Mouse (Mus musculus): ENCODE results near the gene Mthfd1l. TPM values are rescaled to one million over a fixed set of nuclear protein-coding genes. Genes with fewer than 3 reads are reported as not detected.

Mthfd1l gene
- polyA plus RNA-seq, 2 experiments from 2014 or later: 13.4 to 21.5 TPM

DNA sequence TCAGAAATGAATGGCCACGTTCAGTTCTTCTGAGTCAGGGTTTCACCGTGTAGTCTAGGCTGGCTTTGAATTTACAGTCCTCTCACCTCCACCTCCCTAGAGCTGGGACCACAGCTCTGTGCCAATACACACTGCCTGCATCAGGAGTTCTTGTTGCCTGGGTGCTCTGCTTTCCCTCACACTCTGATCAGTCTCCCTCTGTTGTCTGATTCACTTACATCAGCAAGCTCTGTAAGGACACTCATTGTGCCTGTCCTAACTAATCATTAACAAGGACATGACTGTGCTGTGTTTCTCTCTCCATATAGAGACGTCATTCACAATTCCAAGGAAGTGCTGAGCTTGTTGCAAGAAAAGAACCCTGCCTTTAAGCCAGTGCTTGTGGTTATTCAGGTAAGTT is 5.4 kb downstream of the Mthfd1l start:
- ATAC-seq: no peak

DNA sequence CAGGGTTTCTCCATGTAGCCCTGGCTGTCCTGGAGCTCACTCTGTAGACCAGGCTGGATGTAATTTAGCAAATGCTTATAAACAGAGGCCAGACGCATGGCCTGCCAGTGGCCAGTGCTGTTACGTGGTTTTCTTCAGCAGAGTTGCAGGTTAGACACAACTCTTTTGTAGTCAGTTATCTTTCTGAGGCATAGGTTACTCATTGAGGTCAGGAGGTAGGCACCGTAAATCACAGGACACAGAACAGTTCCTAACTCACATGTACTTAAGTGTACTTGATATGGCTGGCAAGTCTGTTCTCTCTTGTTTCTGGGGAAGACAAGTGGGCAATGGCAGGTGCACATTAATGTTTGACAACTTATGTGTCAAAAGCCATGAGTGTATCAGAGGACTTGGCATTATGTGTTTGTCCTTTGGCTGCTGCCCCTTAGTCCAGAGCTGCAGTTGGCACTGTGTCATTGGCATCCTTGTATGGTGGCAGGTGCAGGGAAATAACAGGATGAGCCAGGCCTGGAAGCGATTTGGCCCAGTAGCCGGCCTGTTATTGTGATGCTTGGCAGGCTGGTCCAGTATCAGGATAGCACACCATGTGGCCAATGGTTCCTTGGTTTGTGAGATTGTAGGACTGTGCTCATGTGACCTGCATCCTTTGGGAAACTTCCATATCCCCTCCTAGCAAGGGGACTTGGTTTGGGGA is 6.0 kb downstream of the Mthfd1l start:
- ATAC-seq: no peak

- ATAC-seq: no peak
These were observed 7.3 kb downstream of the Mthfd1l start for GRCm38 (mm10) chr10:3980231-3980630.

DNA sequence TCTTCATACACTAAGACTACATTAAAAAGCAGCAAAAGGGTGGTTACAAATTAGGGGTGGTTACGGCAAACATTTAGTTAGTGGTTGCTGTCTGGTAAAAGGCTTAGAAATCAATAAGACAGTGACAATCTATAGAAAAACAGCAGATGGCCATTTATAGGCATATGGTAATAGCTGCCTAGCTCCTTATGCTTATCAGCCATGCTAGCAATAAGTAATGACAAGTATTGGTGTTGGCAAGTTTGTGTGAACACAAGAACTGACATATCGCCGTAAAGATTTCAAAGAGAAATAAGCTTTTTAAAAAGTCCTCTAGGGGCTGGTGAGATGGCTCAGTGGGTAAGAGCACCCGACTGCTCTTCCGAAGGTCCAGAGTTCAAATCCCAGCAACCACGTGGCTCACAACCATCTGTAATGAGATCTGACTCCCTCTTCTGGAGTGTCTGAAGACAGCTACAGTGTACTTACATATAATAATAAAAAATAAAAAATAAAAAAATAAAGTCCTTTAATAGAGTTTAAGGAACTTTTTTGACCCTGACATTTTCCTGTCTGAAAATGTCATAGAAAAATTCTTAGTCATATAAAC is 17.5 kb downstream of the Mthfd1l start:
- ATAC-seq: no peak

DNA sequence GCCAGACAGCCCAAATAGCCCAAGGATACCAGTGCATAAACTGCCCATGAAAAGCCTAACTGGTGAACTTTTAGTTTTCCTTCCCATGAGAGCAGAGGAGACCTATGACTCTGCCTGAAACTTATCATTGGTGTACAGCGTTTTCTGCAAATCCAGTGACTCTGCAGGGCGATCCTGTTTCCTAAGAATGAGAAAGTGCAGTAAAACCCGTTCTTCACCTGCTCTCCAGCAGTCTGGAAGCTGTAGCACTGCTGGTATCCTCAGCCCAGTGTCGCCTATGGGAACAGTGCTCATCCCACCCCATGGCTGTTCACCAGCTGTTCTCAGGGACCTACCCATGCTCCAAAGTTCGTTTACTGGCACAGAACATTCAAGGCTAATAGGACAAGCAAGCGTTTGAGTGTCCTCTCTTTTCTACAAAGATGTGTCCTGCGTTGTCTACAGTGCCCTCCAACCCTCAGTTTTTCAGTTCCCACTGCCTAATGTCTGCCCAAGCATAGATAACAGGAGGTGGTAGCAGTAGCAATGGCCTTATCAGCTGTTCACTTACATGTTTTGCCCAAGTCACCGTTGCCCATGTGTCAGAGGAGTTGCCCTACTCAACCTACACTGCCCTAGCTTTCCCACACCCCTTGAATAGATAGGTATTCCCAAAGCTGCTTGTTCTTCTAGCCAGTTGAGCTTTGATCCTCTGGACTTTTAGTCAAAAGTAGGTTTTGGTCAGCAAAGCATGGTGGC is 20.6 kb downstream of the Mthfd1l start:
- ATAC-seq: no peak

DNA sequence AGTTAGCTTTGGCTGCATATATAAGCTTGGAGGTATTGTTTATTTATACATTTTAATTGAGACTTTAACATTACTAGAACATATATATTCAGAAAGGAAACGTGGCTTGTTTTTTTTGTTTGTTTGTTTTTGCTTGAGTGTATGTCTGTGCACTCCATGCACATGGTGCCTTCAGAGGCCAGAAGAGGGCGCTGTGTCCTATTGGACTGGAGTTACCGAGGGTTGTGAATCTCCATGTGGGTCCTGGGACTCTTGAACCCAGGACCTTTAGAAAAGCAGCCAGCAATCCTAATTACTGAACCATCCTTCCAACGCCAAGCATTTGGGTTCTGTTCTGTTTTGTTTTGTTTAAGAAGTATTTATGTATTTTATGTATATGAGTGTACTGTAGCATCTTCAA is 22.4 kb downstream of the Mthfd1l start:
- ATAC-seq: no peak

- peak; percentile 89 for ATAC-seq
These were observed 23.4 kb downstream of the Mthfd1l start for GRCm38 (mm10) chr10:3996170-3996876.

DNA sequence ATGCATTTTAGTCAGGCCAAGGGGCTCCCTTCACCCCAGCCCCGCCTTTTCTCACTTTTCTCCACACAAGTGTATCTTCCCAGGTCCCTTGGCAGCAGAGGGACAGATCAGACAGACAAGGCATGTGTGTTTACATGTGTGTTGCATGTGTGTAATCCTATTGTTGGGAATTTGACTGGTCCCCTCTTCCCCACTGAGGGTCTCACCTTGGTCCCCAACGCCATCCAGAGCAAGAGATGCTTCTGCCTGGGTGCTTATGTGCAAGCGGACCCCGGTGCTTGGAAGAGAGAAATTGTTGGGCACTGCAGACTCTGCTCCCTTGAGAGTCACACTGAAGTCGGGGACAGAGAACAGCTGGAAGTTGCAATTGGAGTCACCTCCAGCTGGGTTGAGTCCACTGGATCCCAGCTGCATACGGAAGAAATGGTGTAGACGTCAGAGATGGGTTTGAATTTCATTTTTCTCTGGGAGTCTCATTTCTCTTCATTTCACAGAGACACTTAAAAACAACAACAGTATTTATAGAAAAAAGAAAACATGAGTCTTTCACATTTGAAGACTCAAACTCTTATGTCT is 25.0 kb downstream of the Mthfd1l start:
- ATAC-seq: no peak

GRCm38 (mm10) chr10:4002711-4003110 is 29.8 kb downstream of the Mthfd1l start:
- no peak for ATAC-seq

GRCm38 (mm10) chr10:4005191-4005590 is 32.3 kb downstream of the Mthfd1l start:
- no peak for ATAC-seq

DNA sequence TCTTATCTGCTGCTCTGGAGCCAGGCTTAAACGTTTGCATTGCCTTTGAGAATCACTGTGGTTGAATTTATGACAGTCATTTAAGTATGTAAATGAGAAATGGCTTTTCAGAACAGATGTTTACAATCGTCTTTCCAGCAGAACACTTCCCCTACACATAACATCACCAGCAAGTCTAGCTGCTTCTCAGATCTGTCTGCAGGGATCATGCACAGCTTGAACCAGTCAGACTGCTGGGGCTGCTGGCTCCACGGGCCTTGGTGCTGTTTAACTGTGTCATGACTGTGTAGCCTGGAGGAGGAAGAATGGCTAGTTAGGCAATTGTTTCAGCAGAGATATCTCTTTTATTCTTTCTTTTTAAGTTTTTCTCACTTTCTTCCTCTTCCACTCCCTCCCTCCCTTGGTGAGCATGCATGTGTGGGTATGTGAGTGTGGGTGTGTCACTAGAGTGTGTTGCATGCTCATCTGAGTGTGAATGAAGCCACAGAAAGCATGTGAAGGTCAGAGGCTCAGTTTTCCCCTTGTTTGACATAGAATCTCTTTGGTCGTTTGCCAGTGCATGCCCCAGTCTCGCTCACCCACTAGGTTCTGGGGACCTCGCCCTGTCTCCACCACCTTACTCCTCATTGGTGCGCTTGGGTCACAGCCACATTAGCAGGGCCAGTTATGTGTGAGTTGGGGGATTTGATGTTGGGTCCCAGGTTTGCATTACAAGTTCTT is 33.5 kb downstream of the Mthfd1l start:
- ATAC-seq: no peak

DNA sequence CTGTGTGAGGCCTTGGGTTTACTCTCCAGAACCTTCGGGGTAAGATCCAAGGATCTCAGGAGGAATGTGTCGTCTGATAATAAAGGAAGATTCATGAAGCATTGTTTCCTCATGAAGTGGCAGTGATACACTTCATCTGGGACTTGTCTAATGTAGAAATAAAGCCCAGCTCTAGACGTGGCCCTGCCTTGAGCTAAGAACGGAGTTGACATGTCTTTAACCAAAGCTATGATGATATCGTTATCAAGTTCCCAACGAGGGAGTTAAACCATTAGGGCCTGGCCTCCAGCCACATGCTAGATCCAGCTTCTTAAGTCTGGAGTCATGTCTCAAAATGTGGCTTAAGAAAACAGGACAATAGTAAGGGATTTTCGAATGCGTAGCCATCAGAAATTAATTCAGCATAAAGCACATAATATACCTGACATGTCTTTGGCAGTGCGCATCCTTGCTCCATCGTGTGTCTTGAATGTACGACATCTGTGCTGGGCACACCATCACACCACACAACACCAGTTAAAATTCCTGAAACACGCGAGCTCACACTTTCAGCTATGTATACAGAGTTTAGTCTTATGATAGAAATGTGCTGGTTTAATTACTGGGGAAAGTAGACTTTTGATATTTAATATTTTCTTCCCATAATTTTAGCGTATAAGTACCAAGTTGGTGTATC is 49.8 kb downstream of the Mthfd1l start:
- ATAC-seq: no peak

- ATAC-seq: no peak
These were observed 53.7 kb downstream of the Mthfd1l start for GRCm38 (mm10) chr10:4026616-4027015.

GRCm38 (mm10) chr10:4027466-4027865 is 54.5 kb downstream of the Mthfd1l start:
- no peak for ATAC-seq

DNA sequence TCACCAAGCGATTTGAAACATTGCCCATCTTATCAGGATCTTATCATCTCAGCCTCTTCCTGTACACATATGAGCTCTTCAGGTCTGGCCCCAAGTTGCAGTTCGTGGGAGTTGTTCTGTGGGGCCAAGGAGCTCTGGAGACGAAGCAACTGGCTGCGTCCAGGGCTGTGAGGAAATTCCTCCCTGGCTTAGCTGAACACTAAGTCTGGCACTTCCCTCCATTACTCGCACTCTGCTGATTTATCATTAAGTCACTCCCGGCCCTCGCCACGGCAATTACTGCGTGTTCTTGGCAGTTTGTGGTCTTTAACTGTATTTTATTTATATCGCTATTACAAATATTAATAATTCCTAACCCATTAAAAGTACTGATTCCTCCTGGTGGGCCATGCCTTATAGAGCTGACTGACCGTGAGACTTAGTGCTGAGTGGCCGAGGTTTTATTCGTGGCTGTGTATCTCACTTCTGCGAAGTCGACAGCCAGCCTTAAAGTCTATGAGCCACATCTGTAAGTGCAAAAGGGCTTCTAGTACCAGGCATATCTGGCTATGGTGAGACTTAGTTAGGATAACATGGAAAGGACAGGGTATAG is 56.0 kb downstream of the Mthfd1l start:
- no peak for ATAC-seq

DNA sequence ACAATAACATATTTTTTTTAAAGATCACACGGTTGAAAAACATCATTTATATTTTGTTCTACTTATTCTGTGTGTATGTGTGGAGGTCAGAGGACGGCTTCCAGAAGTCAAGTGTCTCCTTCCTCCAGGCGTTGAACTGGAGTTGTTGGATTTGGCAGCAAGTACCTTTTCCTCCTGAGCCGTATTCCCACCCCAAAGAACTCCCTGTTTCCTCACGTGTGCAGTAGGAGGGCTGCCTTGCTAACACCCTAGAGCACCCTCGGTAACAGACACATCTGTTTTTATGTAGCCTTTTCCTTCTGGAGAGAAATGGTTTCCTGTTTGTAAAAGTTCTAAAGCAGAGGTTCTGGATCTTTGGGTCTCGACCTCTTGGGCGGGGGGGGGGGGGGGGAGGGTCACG is 60.8 kb downstream of the Mthfd1l start:
- ATAC-seq: no peak

GRCm38 (mm10) chr10:4036476-4036875 is 63.6 kb downstream of the Mthfd1l start:
- no peak for ATAC-seq

DNA sequence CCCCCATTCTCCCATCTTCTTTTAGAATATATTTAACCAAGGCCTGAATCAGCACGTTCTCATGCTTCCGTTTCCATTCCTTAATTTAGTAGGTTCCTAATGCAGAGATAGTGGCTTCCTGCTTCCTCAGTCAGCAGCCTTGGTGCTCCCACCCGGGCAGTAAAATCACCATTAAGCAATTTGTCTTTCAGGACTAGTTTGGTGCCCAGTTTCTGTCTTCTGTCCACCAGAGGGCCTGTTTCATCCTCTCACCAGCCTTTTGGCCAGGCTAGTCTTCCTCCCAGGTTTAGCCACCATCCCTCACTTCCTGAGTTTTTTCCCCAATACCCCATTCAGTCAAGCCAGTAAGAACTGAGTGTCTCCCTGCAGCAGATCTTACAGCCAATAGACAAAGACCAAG is 64.1 kb downstream of the Mthfd1l start:
- ATAC-seq: no peak

- no peak for ATAC-seq
These were observed 65.7 kb downstream of the Mthfd1l start for GRCm38 (mm10) chr10:4038576-4038975.

DNA sequence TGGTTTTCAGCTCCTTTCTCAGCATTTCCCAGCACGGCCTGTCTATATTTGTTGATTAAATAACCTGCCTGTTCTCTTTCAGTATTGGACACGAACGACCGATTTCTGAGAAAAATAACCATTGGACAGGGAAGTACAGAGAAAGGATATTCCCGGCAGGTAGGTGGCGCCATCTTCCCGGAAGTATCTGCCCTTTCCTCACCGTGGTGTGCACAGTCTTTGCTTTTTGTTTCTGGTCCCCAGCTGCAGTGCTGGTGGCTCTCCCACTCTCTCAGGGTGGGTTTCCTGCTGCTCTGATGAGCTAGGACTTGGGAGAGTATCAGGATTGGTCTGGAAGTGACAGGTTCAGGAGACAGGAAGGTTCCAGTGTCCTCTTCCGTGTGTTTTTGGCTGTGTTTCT is 68.8 kb downstream of the Mthfd1l start:
- peak; percentile 56 for ATAC-seq

DNA sequence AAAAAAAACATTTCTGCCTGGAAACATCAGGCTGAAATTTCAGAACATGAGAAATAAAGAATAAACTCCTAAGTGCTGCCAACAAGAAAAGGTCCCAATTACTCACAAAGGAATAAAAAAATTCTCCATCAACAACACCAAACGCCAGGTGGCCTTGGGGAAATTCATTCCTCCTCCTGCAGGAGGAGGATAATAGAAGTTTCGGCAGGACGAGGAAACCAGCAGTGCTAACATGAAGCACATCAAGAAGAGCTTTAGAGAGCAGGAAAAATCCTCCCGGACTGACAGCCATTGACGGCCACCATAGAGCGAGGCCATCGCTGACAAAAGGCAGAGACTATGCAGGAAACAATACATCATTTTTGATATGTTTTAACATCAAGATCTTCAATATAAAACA is 71.5 kb downstream of the Mthfd1l start:
- no peak for ATAC-seq
